31 mouse cellular contexts compared by ENCODE assay signal in genomic region chr1:186066266-186066897, GRCm38 (mm10). TPM values are rescaled to one million over a fixed set of nuclear protein-coding genes. Genes with fewer than 3 reads are reported as not detected.
DNase-seq lines count a peak whose midpoint lies in the region; ATAC-seq and TF ChIP-seq lines count a peak whose summit lies in the region.
"Had no signal": no experiment of that assay in that cellular context is flagged by ENCODE, and none has a peak within 500 bp of the region (broad histone marks: within the 10 kb centered on the region; RNA-seq: fewer than 3 reads in every experiment).

No protein-coding gene starts in this region.

- no peak for TF ChIP-seq CTCF in liver, adult 2 months (IDR thresholded peaks at IDR 0.05; ENCODE audit: low read depth, low read length)
- no peak for TF ChIP-seq CTCF in forebrain, postnatal 0 days (IDR thresholded peaks at IDR 0.05; ENCODE audit: low read depth)

- no peak for TF ChIP-seq POLR2A in liver, adult 2 months (IDR thresholded peaks at IDR 0.05; ENCODE audit: extremely low read depth, insufficient read depth, low read length)

- H3K27me3 ChIP-seq in forebrain, embryonic 13.5 days, result no peaks in the 10 kb centered on the region
- H3K27me3 ChIP-seq in forebrain, embryonic 11.5 days (ENCODE audit: control insufficient read depth, insufficient read depth, low read length), result no peaks in the 10 kb centered on the region
- no peaks in the 10 kb centered on the region for H3K27me3 ChIP-seq in liver, adult 2 months (ENCODE audit: control insufficient read depth, insufficient read depth, low read length)
- no peaks in the 10 kb centered on the region for H3K27me3 ChIP-seq in forebrain, postnatal 0 days (ENCODE audit: insufficient read depth, low read length)
- H3K27me3 ChIP-seq: CH12.LX; embryonic facial prominence, embryonic 12.5 days; limb, embryonic 13.5 days; neural tube, embryonic 15.5 days had no signal

- H3K36me3 ChIP-seq in forebrain, embryonic 13.5 days (ENCODE audit: poor library complexity, severe bottlenecking), result no peaks in the 10 kb centered on the region
- no peaks in the 10 kb centered on the region for H3K36me3 ChIP-seq in forebrain, embryonic 11.5 days (ENCODE audit: control insufficient read depth, insufficient read depth, low read length)
- H3K36me3 ChIP-seq in liver, adult 2 months (ENCODE audit: control insufficient read depth, insufficient read depth, low read length), result no peaks in the 10 kb centered on the region
- H3K36me3 ChIP-seq in forebrain, postnatal 0 days (ENCODE audit: insufficient read depth), result no peaks in the 10 kb centered on the region
- H3K36me3 ChIP-seq: embryonic facial prominence, embryonic 12.5 days; limb, embryonic 13.5 days; neural tube, embryonic 15.5 days had no signal

- no peaks in the 10 kb centered on the region for H3K9me3 ChIP-seq in forebrain, embryonic 13.5 days (replicated peaks)
- no peaks in the 10 kb centered on the region for H3K9me3 ChIP-seq in forebrain, embryonic 11.5 days (ENCODE audit: control insufficient read depth, low read length)
- no peaks in the 10 kb centered on the region for H3K9me3 ChIP-seq in forebrain, postnatal 0 days (ENCODE audit: low read length)
- H3K9me3 ChIP-seq: embryonic facial prominence, embryonic 12.5 days; limb, embryonic 13.5 days; neural tube, embryonic 15.5 days had no signal

- no peaks in the 10 kb centered on the region for H3K79me2 ChIP-seq in liver, adult 2 months (ENCODE audit: control insufficient read depth, insufficient read depth, low read length)

- no peaks in the 10 kb centered on the region for H3K4me1 ChIP-seq in forebrain, embryonic 13.5 days
- H3K4me1 ChIP-seq in forebrain, embryonic 11.5 days (replicated peaks; ENCODE audit: control insufficient read depth, insufficient read depth, low read length), result no peaks in the 10 kb centered on the region
- H3K4me1 ChIP-seq in liver, adult 2 months (ENCODE audit: control insufficient read depth, insufficient read depth, low read length), result no peaks in the 10 kb centered on the region
- no peaks in the 10 kb centered on the region for H3K4me1 ChIP-seq in forebrain, postnatal 0 days (ENCODE audit: insufficient read depth)

- peak; percentile 69; the same call in 1 of the 2 replicates for ATAC-seq in forebrain, embryonic 13.5 days
- no peak for ATAC-seq in forebrain, embryonic 11.5 days (replicated peaks; ENCODE audit: low FRiP score)
- peak; percentile 47; the same call in 1 of the 2 replicates for ATAC-seq in forebrain, postnatal 0 days
- ATAC-seq in activated CD4-positive, CD25-positive, alpha-beta regulatory T cell, adult 4 months, result no peak
- ATAC-seq: intestine, postnatal 0 days had no signal

- H3K9ac ChIP-seq in forebrain, embryonic 13.5 days, result no peak overlapping the region
- H3K9ac ChIP-seq in forebrain, embryonic 11.5 days (ENCODE audit: low read length), result no peak overlapping the region
- no peak overlapping the region for H3K9ac ChIP-seq in liver, adult 2 months (ENCODE audit: low read depth, low read length)
- H3K9ac ChIP-seq in forebrain, postnatal 0 days, result no peak overlapping the region
- H3K9ac ChIP-seq: embryonic facial prominence, embryonic 12.5 days; hindbrain, embryonic 14.5 days; limb, embryonic 13.5 days; liver, embryonic 14.5 days; lung, embryonic 14.5 days; neural tube, embryonic 15.5 days had no signal

- DNase-seq in forebrain, embryonic 11.5 days (ENCODE audit: low spot score), result no peak
- DNase-seq in liver, adult 2 months (ENCODE audit: extremely low read depth, low read depth, low spot score), result peak; percentile 14
- no peak for DNase-seq in liver
- peak; percentile 56 for DNase-seq in forebrain, postnatal 0 days
- DNase-seq in heart, adult 11 months, result no peak
- DNase-seq: adrenal gland, adult 8-10 months; cerebellum, adult 11-12 months; cerebellum, adult 9-11 months; embryo, embryonic 11 days; gastrocnemius, postnatal 10 days; heart, postnatal 36 days; kidney, adult 9 months; kidney, postnatal 10 days; lung, embryonic 14.5 days; lung, postnatal 14 days; midbrain, embryonic 14.5 days; retina, postnatal 1 day; right cerebral cortex, postnatal 25 days; spleen, adult 18-20 months; thymus, postnatal 14 days had no signal

- H3K27ac ChIP-seq in forebrain, embryonic 13.5 days, result no peak overlapping the region
- no peak overlapping the region for H3K27ac ChIP-seq in forebrain, embryonic 11.5 days (ENCODE audit: low read depth, low read length)
- H3K27ac ChIP-seq in liver, adult 2 months (replicated peaks; ENCODE audit: insufficient read depth, low read depth, low read length), result no peak overlapping the region
- no peak overlapping the region for H3K27ac ChIP-seq in forebrain, postnatal 0 days (ENCODE audit: low read depth, low read length)
- H3K27ac ChIP-seq: embryonic facial prominence, embryonic 12.5 days; hindbrain, embryonic 14.5 days; limb, embryonic 13.5 days; liver, embryonic 14.5 days; neural tube, embryonic 15.5 days had no signal

- no peak overlapping the region for H3K4me3 ChIP-seq in forebrain, embryonic 13.5 days
- no peak overlapping the region for H3K4me3 ChIP-seq in forebrain, embryonic 11.5 days (ENCODE audit: low read depth, low read length)
- no peak overlapping the region for H3K4me3 ChIP-seq in liver, adult 2 months (ENCODE audit: insufficient read depth, low read depth, low read length)
- no peak overlapping the region for H3K4me3 ChIP-seq in forebrain, postnatal 0 days (ENCODE audit: low read depth, low read length)
- H3K4me3 ChIP-seq: embryonic facial prominence, embryonic 12.5 days; limb, embryonic 13.5 days; neural tube, embryonic 15.5 days had no signal

- 83% methylated on average over 2 of the region's 2 CpGs for WGBS in forebrain, embryonic 13.5 days
- 88% methylated on average over 2 of the region's 2 CpGs for WGBS in forebrain, embryonic 11.5 days
- 79% methylated on average over 2 of the region's 2 CpGs for WGBS in liver, adult 2 months
- WGBS in forebrain, postnatal 0 days, result 59% methylated on average over 2 of the region's 2 CpGs

- H3K4me2 ChIP-seq in forebrain, embryonic 13.5 days, result no peak overlapping the region
- H3K4me2 ChIP-seq in forebrain, embryonic 11.5 days (ENCODE audit: low read depth, low read length, severe bottlenecking), result no peak overlapping the region
- no peak overlapping the region for H3K4me2 ChIP-seq in forebrain, postnatal 0 days (ENCODE audit: low read depth)
- H3K4me2 ChIP-seq: embryonic facial prominence, embryonic 12.5 days; heart, embryonic 11.5 days; hindbrain, embryonic 14.5 days; limb, embryonic 13.5 days; lung, embryonic 14.5 days; neural tube, embryonic 15.5 days had no signal

RNA-seq across cellular contexts. Expression of gene Lyplal1, which starts 50.7 kb away (rescaled TPM):
- 15.7 and 16.2 TPM in 2 replicates for polyA plus RNA-seq in forebrain, embryonic 13.5 days (2015; fragmentation: Nextera tagmentation; extraction: Ambion mirVana)
- 18.8 and 21.4 TPM in 2 replicates for polyA plus RNA-seq in forebrain, embryonic 11.5 days (2014; fragmentation: Nextera tagmentation; extraction: Ambion mirVana)
- 18.7 and 26.4 TPM in 2 replicates for total RNA-seq in liver, adult 2 months (2014; rRNA removed)
- 17.7 and 24.7 TPM in 2 replicates for polyA plus RNA-seq in liver, adult 2 months (2012; rRNA removed)
- 7.6 and 12.0 TPM in 2 replicates for total RNA-seq in forebrain, postnatal 0 days (2014; rRNA removed)
- 9.7 and 12.6 TPM in 2 replicates for polyA plus RNA-seq in forebrain, postnatal 0 days (2015; fragmentation: Nextera tagmentation; extraction: Ambion mirVana)
- polyA plus RNA-seq in activated CD4-positive, CD25-positive, alpha-beta regulatory T cell, adult 4 months (2017; shearing (Covaris generic)), result not detected
- total RNA-seq: CH12.LX; monocyte, adult 5-6 weeks had no signal

Comparison
In these comparisons a context has a peak if more than half of its experiments do, and no peak if none do; other contexts are left out.
1. ATAC-seq: peak in forebrain, embryonic 13.5 days (single experiment) and forebrain, postnatal 0 days (single experiment); none in forebrain, embryonic 11.5 days (single experiment) and activated CD4-positive, CD25-positive, alpha-beta regulatory T cell, adult 4 months (single experiment).
2. DNase-seq: peak in liver, adult 2 months (single experiment) and forebrain, postnatal 0 days (single experiment); none in forebrain, embryonic 11.5 days (single experiment), liver (single experiment) and heart, adult 11 months (single experiment).
3. RNA of gene Lyplal1, which starts 50.7 kb away (polyA plus RNA-seq): 17.7 to 24.7 TPM in liver, adult 2 months, 18.8 to 21.4 TPM in forebrain, embryonic 11.5 days, 15.7 to 16.2 TPM in forebrain, embryonic 13.5 days and 9.7 to 12.6 TPM in forebrain, postnatal 0 days; not detected in activated CD4-positive, CD25-positive, alpha-beta regulatory T cell, adult 4 months; every median in the first group is over 10 times any median in the second.